Mouse (Mus musculus) cortical plate, adult 2 months (tissue): ENCODE measurements around the gene Camta1.

Source experiments
- CTCF ChIP-seq: fragments of 200-500 bp; IDR thresholded peaks from 2 replicates; pipeline ENCODE4 v1.5.1; 2011; ENCODE audit warnings: mild to moderate bottlenecking, control low read depth, low read length; ENCODE audit not compliant: insufficient read depth; ENCODE audit errors: extremely low read depth
- POLR2A ChIP-seq: fragments of 200-500 bp; IDR thresholded peaks from 2 replicates; pipeline ENCODE4 v1.6.1; 2011; ENCODE audit warnings: mild to moderate bottlenecking, low read length, control low read depth; ENCODE audit not compliant: insufficient read depth; ENCODE audit errors: extremely low read depth

- no peak for TF ChIP-seq CTCF
- no peak for TF ChIP-seq POLR2A
Measured at GRCm38 (mm10) chr4:151711406-151711805, 150.3 kb downstream of the Camta1 start.
